Mouse (Mus musculus): ENCODE data around the gene Ptk7. TPM values are rescaled to one million over a fixed set of nuclear protein-coding genes. Genes with fewer than 3 reads are reported as not detected.

Gene Ptk7
- polyA plus RNA-seq, 1 experiment: 11.9 TPM

DNA sequence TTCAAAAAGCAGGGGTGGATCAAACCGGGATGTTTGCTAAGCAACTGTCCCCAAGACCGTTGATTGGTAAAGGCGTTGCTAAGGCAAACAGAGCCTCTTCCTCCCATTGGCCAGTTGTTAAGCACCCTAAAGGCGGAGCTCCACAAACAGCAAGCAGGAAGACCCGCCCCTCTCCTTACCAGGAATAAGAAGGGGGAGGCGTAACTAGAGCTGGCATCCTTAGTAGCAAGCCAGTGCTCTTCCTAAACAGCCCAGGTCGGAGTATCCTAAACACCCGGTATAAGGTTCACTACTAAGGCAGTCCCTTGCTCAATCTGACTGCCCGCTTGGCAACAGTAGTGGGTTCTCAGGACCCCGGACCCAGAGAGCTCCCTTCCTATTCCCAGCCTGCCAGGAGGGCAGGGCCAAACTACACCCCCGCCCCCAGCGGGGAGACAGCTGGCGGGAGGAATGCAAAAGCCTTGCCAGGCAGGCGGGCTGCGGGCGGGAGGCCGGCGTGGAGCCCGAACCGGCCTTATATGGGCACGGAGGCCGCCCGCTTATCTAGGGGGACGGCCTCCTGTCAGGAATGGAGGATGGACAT lies 76.4 kb downstream of the Ptk7 start:
- H3K4me3 ChIP-seq (ENCODE audit: control insufficient read depth, insufficient read depth, low read length): no peak overlapping the region
- 71% methylated on average over 24 of the region's 24 CpGs for WGBS
- TF ChIP-seq POLR2A (IDR thresholded peaks at IDR 0.05; ENCODE audit: control insufficient read depth, extremely low read depth, insufficient read depth, low read length, poor library complexity): no peak
- TF ChIP-seq CTCF (IDR thresholded peaks at IDR 0.05; ENCODE audit: borderline replicate concordance, control insufficient read depth, extremely low read depth, insufficient read depth, low read length, poor library complexity): no peak
- peak; percentile 36 for DNase-seq
- H3K27me3 ChIP-seq (ENCODE audit: control insufficient read depth, insufficient read depth, low read length): no peaks in the 10 kb centered on the region
- peaks cover 18% of the 10 kb centered on the region for H3K4me1 ChIP-seq (replicated peaks; ENCODE audit: control insufficient read depth, insufficient read depth, low read length)
- no peak overlapping the region for H3K27ac ChIP-seq (ENCODE audit: control insufficient read depth, insufficient read depth, low read length)
- peaks cover 19% of the 10 kb centered on the region for H3K36me3 ChIP-seq (ENCODE audit: control insufficient read depth, insufficient read depth, low read length)

DNA sequence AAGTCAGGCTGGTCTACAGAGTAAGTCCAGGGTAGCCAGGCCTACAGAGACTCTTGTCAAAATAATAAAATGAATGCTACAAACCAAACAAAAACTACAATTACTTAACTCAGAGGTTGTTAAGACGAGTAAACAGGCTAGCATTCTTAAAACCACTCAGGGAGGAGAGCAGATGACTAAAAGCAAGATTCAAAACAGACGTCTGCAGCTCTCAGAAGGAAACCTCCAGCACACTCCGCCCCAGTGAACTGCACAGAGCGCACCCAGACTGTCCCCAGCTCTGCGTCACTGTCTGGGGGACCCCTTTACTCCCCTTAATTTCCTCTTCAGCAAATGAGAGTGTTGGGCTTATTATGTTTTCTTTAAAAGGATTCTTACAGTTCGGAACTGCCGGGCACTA lies 77.2 kb downstream of the Ptk7 start:
- H3K4me3 ChIP-seq (ENCODE audit: control insufficient read depth, insufficient read depth, low read length): no peak overlapping the region
- H3K27ac ChIP-seq (ENCODE audit: control insufficient read depth, insufficient read depth, low read length): no peak overlapping the region
- WGBS: 98% methylated on average over 7 of the region's 7 CpGs

DNA sequence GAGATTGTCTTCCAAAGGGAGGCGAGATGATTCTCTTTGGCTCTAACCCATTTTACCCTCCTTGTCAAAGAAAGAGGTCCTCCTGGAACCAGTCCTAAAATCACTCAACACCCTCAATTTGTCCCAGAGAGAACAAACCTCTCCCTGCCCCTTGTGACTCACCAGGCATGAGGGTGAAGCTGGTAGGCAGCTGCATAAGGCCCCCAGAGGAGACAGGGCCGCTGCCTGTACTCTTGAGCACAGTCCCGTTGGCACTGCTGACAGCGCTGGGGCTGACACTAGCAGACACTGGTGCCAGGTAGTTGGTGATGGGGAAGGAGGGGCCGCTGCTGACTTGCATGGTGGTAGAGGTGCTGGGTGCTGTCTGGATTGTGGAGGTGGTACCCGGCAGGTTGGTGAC lies 77.9 kb downstream of the Ptk7 start:
- 94% methylated on average over 6 of the region's 6 CpGs for WGBS
- Histone ChIP-seq H3K4me1 (replicated peaks; ENCODE audit: control insufficient read depth, insufficient read depth, low read length) (peaks cover 13% of the 10 kb centered on the region), H3K27ac (ENCODE audit: control insufficient read depth, insufficient read depth, low read length) (no peak overlapping the region), H3K4me3 (ENCODE audit: control insufficient read depth, insufficient read depth, low read length) (no peak overlapping the region), H3K36me3 (ENCODE audit: control insufficient read depth, insufficient read depth, low read length) (peaks cover 19% of the 10 kb centered on the region), H3K27me3 (ENCODE audit: control insufficient read depth, insufficient read depth, low read length) (peaks cover 1% of the 10 kb centered on the region; the same call in 1 of the 2 replicates)
- no peak for DNase-seq
- TF ChIP-seq POLR2A (IDR thresholded peaks at IDR 0.05; ENCODE audit: control insufficient read depth, extremely low read depth, insufficient read depth, low read length, poor library complexity) (no peak), CTCF (IDR thresholded peaks at IDR 0.05; ENCODE audit: borderline replicate concordance, control insufficient read depth, extremely low read depth, insufficient read depth, low read length, poor library complexity) (no peak)

More for the DNA sequence above, 77.2 kb downstream of the Ptk7 start:
- H3K36me3 ChIP-seq (ENCODE audit: control insufficient read depth, insufficient read depth, low read length): peaks cover 19% of the 10 kb centered on the region
- H3K27me3 ChIP-seq (ENCODE audit: control insufficient read depth, insufficient read depth, low read length): no peaks in the 10 kb centered on the region
- TF ChIP-seq CTCF (IDR thresholded peaks at IDR 0.05; ENCODE audit: borderline replicate concordance, control insufficient read depth, extremely low read depth, insufficient read depth, low read length, poor library complexity) (no peak), POLR2A (IDR thresholded peaks at IDR 0.05; ENCODE audit: control insufficient read depth, extremely low read depth, insufficient read depth, low read length, poor library complexity) (no peak)
- no peak for DNase-seq
- H3K4me1 ChIP-seq (replicated peaks; ENCODE audit: control insufficient read depth, insufficient read depth, low read length): peaks cover 12% of the 10 kb centered on the region

DNA sequence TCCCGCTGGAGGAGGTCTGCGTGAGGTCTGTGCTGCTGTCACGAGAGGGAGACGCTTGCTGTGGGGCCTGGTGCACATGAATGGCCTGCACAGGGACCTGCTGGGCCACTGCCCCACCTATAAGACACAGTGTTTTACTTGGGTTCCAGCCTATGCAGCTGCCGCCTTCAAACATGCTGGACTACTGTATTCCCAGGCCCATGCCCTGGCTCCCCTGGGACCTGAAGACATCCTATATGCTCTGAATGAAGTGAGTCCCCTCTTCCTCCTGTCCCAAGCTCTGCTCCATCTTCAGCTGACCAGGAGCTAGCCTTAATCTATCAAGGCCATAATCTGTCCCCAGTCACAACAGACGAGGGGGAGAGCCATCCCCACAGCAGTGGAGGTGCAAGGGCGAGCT lies 78.4 kb downstream of the Ptk7 start:
- H3K4me3 ChIP-seq (ENCODE audit: control insufficient read depth, insufficient read depth, low read length): no peak overlapping the region
- H3K27me3 ChIP-seq (ENCODE audit: control insufficient read depth, insufficient read depth, low read length): peaks cover 3% of the 10 kb centered on the region; the same call in 1 of the 2 replicates
- peaks cover 19% of the 10 kb centered on the region for H3K36me3 ChIP-seq (ENCODE audit: control insufficient read depth, insufficient read depth, low read length)
- peaks cover 16% of the 10 kb centered on the region for H3K4me1 ChIP-seq (replicated peaks; ENCODE audit: control insufficient read depth, insufficient read depth, low read length)
- TF ChIP-seq CTCF (IDR thresholded peaks at IDR 0.05; ENCODE audit: borderline replicate concordance, control insufficient read depth, extremely low read depth, insufficient read depth, low read length, poor library complexity) (no peak), POLR2A (IDR thresholded peaks at IDR 0.05; ENCODE audit: control insufficient read depth, extremely low read depth, insufficient read depth, low read length, poor library complexity) (no peak)
- no peak for DNase-seq
- H3K27ac ChIP-seq (ENCODE audit: control insufficient read depth, insufficient read depth, low read length): no peak overlapping the region
- 97% methylated on average over 7 of the region's 7 CpGs for WGBS

DNA sequence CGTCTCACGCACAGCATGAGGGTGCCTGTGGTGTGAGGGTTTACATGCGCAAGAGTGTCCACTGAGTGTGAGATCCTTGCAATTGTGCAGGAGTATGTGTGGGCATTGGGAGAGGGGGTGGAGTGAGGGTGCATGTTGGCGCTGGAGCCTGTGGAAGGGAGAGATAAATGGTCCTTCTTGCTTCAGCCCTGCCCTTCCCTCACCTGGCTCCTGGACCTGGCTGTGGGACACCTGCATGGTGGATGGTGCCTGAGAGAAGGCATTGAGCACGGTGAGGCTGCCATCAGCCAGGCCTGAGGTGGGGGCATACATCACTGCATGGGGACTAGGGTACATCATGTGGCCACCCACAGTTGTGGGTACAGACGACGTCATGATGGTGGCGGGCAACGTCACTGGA lies 79.7 kb downstream of the Ptk7 start:
- 96% methylated on average over 9 of the region's 9 CpGs for WGBS
- TF ChIP-seq CTCF (IDR thresholded peaks at IDR 0.05; ENCODE audit: borderline replicate concordance, control insufficient read depth, extremely low read depth, insufficient read depth, low read length, poor library complexity) (no peak), POLR2A (IDR thresholded peaks at IDR 0.05; ENCODE audit: control insufficient read depth, extremely low read depth, insufficient read depth, low read length, poor library complexity) (no peak)
- DNase-seq: no peak
- Histone ChIP-seq H3K4me1 (replicated peaks; ENCODE audit: control insufficient read depth, insufficient read depth, low read length) (peaks cover 11% of the 10 kb centered on the region), H3K27ac (ENCODE audit: control insufficient read depth, insufficient read depth, low read length) (no peak overlapping the region), H3K27me3 (ENCODE audit: control insufficient read depth, insufficient read depth, low read length) (peaks cover 3% of the 10 kb centered on the region; the same call in 1 of the 2 replicates), H3K36me3 (ENCODE audit: control insufficient read depth, insufficient read depth, low read length) (peaks cover 19% of the 10 kb centered on the region), H3K4me3 (ENCODE audit: control insufficient read depth, insufficient read depth, low read length) (no peak overlapping the region)

DNA sequence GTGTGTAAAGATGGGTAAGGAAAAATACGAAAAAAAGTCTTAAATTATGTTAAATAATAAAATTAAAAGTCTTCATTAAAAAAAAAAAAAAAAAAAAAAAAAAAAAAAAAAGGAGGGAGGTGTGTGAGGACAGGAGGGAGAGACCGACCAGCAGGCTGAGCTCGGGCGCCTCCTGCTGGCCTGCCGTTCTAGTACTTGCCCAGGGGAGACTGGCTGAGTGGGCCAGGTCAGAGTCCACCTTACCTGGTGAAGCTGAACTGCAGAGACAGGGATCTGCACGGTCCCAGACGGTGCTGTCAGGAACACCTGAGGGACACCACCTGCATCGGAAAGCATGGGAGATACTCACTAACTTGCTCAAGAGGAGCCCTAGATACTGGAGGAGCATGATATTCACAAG lies 80.1 kb downstream of the Ptk7 start:
- peak; percentile 40 for DNase-seq
- TF ChIP-seq POLR2A (IDR thresholded peaks at IDR 0.05; ENCODE audit: control insufficient read depth, extremely low read depth, insufficient read depth, low read length, poor library complexity) (no peak), CTCF (IDR thresholded peaks at IDR 0.05; ENCODE audit: borderline replicate concordance, control insufficient read depth, extremely low read depth, insufficient read depth, low read length, poor library complexity) (peak; percentile 71)
- Histone ChIP-seq H3K27ac (ENCODE audit: control insufficient read depth, insufficient read depth, low read length) (no peak overlapping the region), H3K27me3 (ENCODE audit: control insufficient read depth, insufficient read depth, low read length) (peaks cover 3% of the 10 kb centered on the region; the same call in 1 of the 2 replicates), H3K4me3 (ENCODE audit: control insufficient read depth, insufficient read depth, low read length) (no peak overlapping the region), H3K36me3 (ENCODE audit: control insufficient read depth, insufficient read depth, low read length) (peaks cover 19% of the 10 kb centered on the region), H3K4me1 (replicated peaks; ENCODE audit: control insufficient read depth, insufficient read depth, low read length) (peaks cover 9% of the 10 kb centered on the region)
- 71% methylated on average over 8 of the region's 8 CpGs for WGBS
